ENCODE assay signal across 26 mouse cellular contexts in genomic region chr14:120950068-120950467, GRCm38 (mm10). TPM values are rescaled to one million over a fixed set of nuclear protein-coding genes. Genes with fewer than 3 reads are reported as not detected.
DNase-seq lines count a peak whose midpoint lies in the region; ATAC-seq lines count a peak whose summit lies in the region.
"Had no signal": no experiment of that assay in that cellular context is flagged by ENCODE, and none has a peak within 500 bp of the region (broad histone marks: within the 10 kb centered on the region; RNA-seq: fewer than 3 reads in every experiment).

No protein-coding gene starts in this region.

- intact Hi-C loops in left cerebral cortex, postnatal 25 days (cut with DNase I) = no loop called here

- H3K4me1 ChIP-seq in hindbrain, embryonic 12.5 days = no peaks in the 10 kb centered on the region
- no peaks in the 10 kb centered on the region for H3K4me1 ChIP-seq in hindbrain, embryonic 14.5 days (replicated peaks; ENCODE audit: control insufficient read depth, insufficient read depth, low read length)
- H3K4me1 ChIP-seq in liver, embryonic 13.5 days (replicated peaks) = no peaks in the 10 kb centered on the region
- H3K4me1 ChIP-seq in liver, embryonic 11.5 days (replicated peaks; ENCODE audit: control insufficient read depth, insufficient read depth, low read length) = no peaks in the 10 kb centered on the region
- H3K4me1 ChIP-seq in intestine, embryonic 16.5 days (ENCODE audit: control insufficient read depth, insufficient read depth, low read length) = 0 out of 2 replicates have a peak, but pooled peaks cover 4% of the 10 kb centered on the region
- H3K4me1 ChIP-seq: embryonic facial prominence, embryonic 10.5 days; embryonic facial prominence, embryonic 13.5 days; forebrain, embryonic 12.5 days; heart, embryonic 10.5 days; hindbrain, embryonic 15.5 days had no signal

- no peak for DNase-seq in hindbrain, embryonic 14.5 days (ENCODE audit: low spot score)
- DNase-seq in liver, embryonic 13.5 days = no peak
- no peak for DNase-seq in liver, embryonic 11.5 days (ENCODE audit: low spot score)
- no peak for DNase-seq in right cerebral cortex, postnatal 4 days
- DNase-seq in left cerebral cortex, postnatal 25 days (ENCODE audit: low spot score in 2 of 2) = no peak
- DNase-seq: adrenal gland, adult 8-10 months; adrenal gland, postnatal 25 days; cerebellum, adult 11-12 months; cerebellum, adult 8-10 months; cerebellum, postnatal 10 days; cerebellum, postnatal 36 days; embryo, embryonic 11 days; forebrain, postnatal 0 days; gastrocnemius, adult 2 months; gastrocnemius, postnatal 25 days; heart, adult 2 months; kidney, adult 18-20 months had no signal

- WGBS in hindbrain, embryonic 12.5 days = 90% methylated on average over 2 of the region's 2 CpGs
- 86% methylated on average over 2 of the region's 2 CpGs for WGBS in hindbrain, embryonic 14.5 days
- WGBS in liver, embryonic 13.5 days (ENCODE audit: insufficient replicate concordance) = 83% methylated on average over 2 of the region's 2 CpGs
- 83% methylated on average over 2 of the region's 2 CpGs for WGBS in liver, embryonic 11.5 days
- WGBS in intestine, embryonic 16.5 days = 78% methylated on average over 2 of the region's 2 CpGs

- no peak overlapping the region for H3K4me3 ChIP-seq in hindbrain, embryonic 12.5 days
- H3K4me3 ChIP-seq in hindbrain, embryonic 14.5 days (replicated peaks; ENCODE audit: low read length) = no peak overlapping the region
- H3K4me3 ChIP-seq in liver, embryonic 13.5 days (replicated peaks) = no peak overlapping the region
- H3K4me3 ChIP-seq in liver, embryonic 11.5 days (ENCODE audit: low read depth, low read length) = no peak overlapping the region
- H3K4me3 ChIP-seq in intestine, embryonic 16.5 days (ENCODE audit: low read length) = no peak overlapping the region
- H3K4me3 ChIP-seq: embryonic facial prominence, embryonic 10.5 days; embryonic facial prominence, embryonic 13.5 days; erythroblast, embryonic 14.5 days; forebrain, embryonic 12.5 days; gastrocnemius, adult 2 months; heart, adult 2 months; heart, embryonic 10.5 days; hindbrain, embryonic 15.5 days had no signal

- no peak overlapping the region for H3K9ac ChIP-seq in hindbrain, embryonic 12.5 days
- H3K9ac ChIP-seq in hindbrain, embryonic 14.5 days = no peak overlapping the region
- no peak overlapping the region for H3K9ac ChIP-seq in liver, embryonic 13.5 days
- no peak overlapping the region for H3K9ac ChIP-seq in liver, embryonic 11.5 days (ENCODE audit: low read depth, low read length)
- H3K9ac ChIP-seq in intestine, embryonic 16.5 days (ENCODE audit: low read depth, low read length) = no peak overlapping the region
- H3K9ac ChIP-seq: embryonic facial prominence, embryonic 13.5 days; forebrain, embryonic 12.5 days; forebrain, postnatal 0 days; hindbrain, embryonic 15.5 days had no signal

- no peak overlapping the region for H3K27ac ChIP-seq in hindbrain, embryonic 12.5 days
- no peak overlapping the region for H3K27ac ChIP-seq in hindbrain, embryonic 14.5 days
- no peak overlapping the region for H3K27ac ChIP-seq in liver, embryonic 13.5 days
- H3K27ac ChIP-seq in liver, embryonic 11.5 days (ENCODE audit: low read depth, low read length) = no peak overlapping the region
- no peak overlapping the region for H3K27ac ChIP-seq in intestine, embryonic 16.5 days (ENCODE audit: low read length)
- H3K27ac ChIP-seq: embryonic facial prominence, embryonic 10.5 days; embryonic facial prominence, embryonic 13.5 days; forebrain, embryonic 12.5 days; gastrocnemius, adult 2 months; heart, adult 2 months; heart, embryonic 10.5 days; hindbrain, embryonic 15.5 days had no signal

- ATAC-seq in hindbrain, embryonic 12.5 days (ENCODE audit: low FRiP score) = 0 out of 2 replicates have a peak, but pooled peaks have one; percentile 16
- no peak for ATAC-seq in hindbrain, embryonic 14.5 days (ENCODE audit: low FRiP score)
- ATAC-seq in liver, embryonic 13.5 days (ENCODE audit: low read depth) = peak; percentile 5; the same call in 1 of the 2 replicates
- no peak for ATAC-seq in liver, embryonic 11.5 days (replicated peaks; ENCODE audit: low FRiP score)
- ATAC-seq in intestine, embryonic 16.5 days = peak; percentile 70
- ATAC-seq: CD4-positive, CD25-positive, alpha-beta regulatory T cell, adult 4 months; forebrain, postnatal 0 days had no signal

- H3K4me2 ChIP-seq in hindbrain, embryonic 12.5 days (replicated peaks) = no peak overlapping the region
- no peak overlapping the region for H3K4me2 ChIP-seq in hindbrain, embryonic 14.5 days (replicated peaks)
- H3K4me2 ChIP-seq in liver, embryonic 13.5 days = no peak overlapping the region
- no peak overlapping the region for H3K4me2 ChIP-seq in liver, embryonic 11.5 days
- H3K4me2 ChIP-seq in intestine, embryonic 16.5 days (ENCODE audit: low read depth, low read length) = no peak overlapping the region
- H3K4me2 ChIP-seq: embryonic facial prominence, embryonic 13.5 days; forebrain, embryonic 12.5 days; hindbrain, embryonic 15.5 days had no signal

- H3K9me3 ChIP-seq in hindbrain, embryonic 12.5 days (replicated peaks) = 0 out of 2 replicates have a peak, but pooled peaks cover 5% of the 10 kb centered on the region
- no peaks in the 10 kb centered on the region for H3K9me3 ChIP-seq in hindbrain, embryonic 14.5 days (ENCODE audit: control insufficient read depth, low read length)
- H3K9me3 ChIP-seq in liver, embryonic 13.5 days (replicated peaks) = no peaks in the 10 kb centered on the region
- H3K9me3 ChIP-seq in liver, embryonic 11.5 days (ENCODE audit: control insufficient read depth, low read length) = no peaks in the 10 kb centered on the region
- peaks cover 5% of the 10 kb centered on the region; the same call in 1 of the 2 replicates for H3K9me3 ChIP-seq in intestine, embryonic 16.5 days (ENCODE audit: control insufficient read depth, low read length)
- H3K9me3 ChIP-seq: embryonic facial prominence, embryonic 13.5 days; heart, embryonic 10.5 days; hindbrain, embryonic 15.5 days had no signal

- H3K36me3 ChIP-seq in hindbrain, embryonic 12.5 days = peaks cover 33% of the 10 kb centered on the region
- peaks cover 43% of the 10 kb centered on the region for H3K36me3 ChIP-seq in hindbrain, embryonic 14.5 days (replicated peaks; ENCODE audit: control insufficient read depth, insufficient read depth)
- H3K36me3 ChIP-seq in liver, embryonic 13.5 days = peaks cover 44% of the 10 kb centered on the region
- peaks cover 28% of the 10 kb centered on the region for H3K36me3 ChIP-seq in liver, embryonic 11.5 days (ENCODE audit: control insufficient read depth, insufficient read depth, low read length)
- peaks cover 26% of the 10 kb centered on the region for H3K36me3 ChIP-seq in intestine, embryonic 16.5 days (ENCODE audit: control insufficient read depth, insufficient read depth, low read length)

- H3K27me3 ChIP-seq in hindbrain, embryonic 12.5 days = no peaks in the 10 kb centered on the region
- no peaks in the 10 kb centered on the region for H3K27me3 ChIP-seq in hindbrain, embryonic 14.5 days (ENCODE audit: control insufficient read depth, insufficient read depth, low read length)
- no peaks in the 10 kb centered on the region for H3K27me3 ChIP-seq in liver, embryonic 13.5 days
- no peaks in the 10 kb centered on the region for H3K27me3 ChIP-seq in liver, embryonic 11.5 days (replicated peaks; ENCODE audit: control insufficient read depth, insufficient read depth, low read length)
- H3K27me3 ChIP-seq in intestine, embryonic 16.5 days (replicated peaks; ENCODE audit: control insufficient read depth, insufficient read depth, low read length) = no peaks in the 10 kb centered on the region
- H3K27me3 ChIP-seq: embryonic facial prominence, embryonic 13.5 days; forebrain, embryonic 12.5 days; hindbrain, embryonic 15.5 days had no signal

RNA-seq across cellular contexts. Expression of gene Ipo5, which starts 39.0 kb away (rescaled TPM):
- 89.0 and 90.2 TPM in 2 replicates for polyA plus RNA-seq in hindbrain, embryonic 12.5 days (2016; fragmentation: Nextera tagmentation; extraction: Ambion mirVana)
- 72.4 and 81.7 TPM in 2 replicates for polyA plus RNA-seq in hindbrain, embryonic 14.5 days (2014; fragmentation: Nextera tagmentation; extraction: Ambion mirVana)
- polyA plus RNA-seq in liver, embryonic 13.5 days (2015; fragmentation: Nextera tagmentation; extraction: Ambion mirVana) = 57.3 and 71.1 TPM in 2 replicates
- polyA plus RNA-seq in liver, embryonic 11.5 days (2014; fragmentation: Nextera tagmentation; extraction: Ambion mirVana) = 133 and 150 TPM in 2 replicates
- 63.5 and 67.7 TPM in 2 replicates for polyA plus RNA-seq in intestine, embryonic 16.5 days (2015; fragmentation: Nextera tagmentation; extraction: Ambion mirVana)
- 100 to 1,000 TPM; 103 to 111 TPM for total RNA-seq in left cerebral cortex, postnatal 25 days (2021)

Comparison
In these comparisons a context has a peak if more than half of its experiments do, and no peak if none do; other contexts are left out.
1. ATAC-seq: peak in hindbrain, embryonic 12.5 days (single experiment), liver, embryonic 13.5 days (single experiment) and intestine, embryonic 16.5 days (single experiment); none in hindbrain, embryonic 14.5 days (single experiment) and liver, embryonic 11.5 days (single experiment).